Mouse (Mus musculus) liver, embryonic 16.5 days (tissue): ENCODE data around the gene Slc25a22. TPM values are rescaled to one million over a fixed set of nuclear protein-coding genes. Genes with fewer than 3 reads are reported as not detected.

Experiments
- ATAC-seq: fragments of 200-750 bp; cut with Nextera tagmentation; 2 replicates; pipeline ENCODE4 v1.8.0; 2017; ENCODE audit warnings: low read depth, mild to moderate bottlenecking, moderate number of reproducible peaks, moderate library complexity
- H3K27ac ChIP-seq: fragments of 300-500 bp; sonication (generic); 2 replicates; pipeline ENCODE4 v1.5.1; 2014; ENCODE audit warnings: mild to moderate bottlenecking, low read length
- H3K27me3 ChIP-seq: fragments of 300-500 bp; sonication (generic); 2 replicates; pipeline ENCODE4 v1.6.1; 2014; ENCODE audit warnings: low read depth, low read length, mixed read lengths; ENCODE audit not compliant: control insufficient read depth, insufficient read depth
- H3K36me3 ChIP-seq: fragments of 300-500 bp; sonication (generic); 2 replicates; pipeline ENCODE4 v1.6.1; 2014; ENCODE audit warnings: mild to moderate bottlenecking; ENCODE audit not compliant: control insufficient read depth, insufficient read depth
- H3K4me1 ChIP-seq: fragments of 300-500 bp; sonication (generic); 2 replicates; pipeline ENCODE4 v1.6.1; 2014; ENCODE audit warnings: low read depth, low read length, mixed read lengths; ENCODE audit not compliant: control insufficient read depth
- H3K4me2 ChIP-seq: fragments of 300-500 bp; sonication (generic); 2 replicates; pipeline ENCODE4 v1.6.1; 2014; ENCODE audit warnings: low read depth, low read length, mixed read lengths
- H3K4me3 ChIP-seq: fragments of 300-500 bp; sonication (generic); 2 replicates; pipeline ENCODE4 v1.5.1; 2014; ENCODE audit warnings: low read depth, mild to moderate bottlenecking, low read length
- H3K9ac ChIP-seq: fragments of 300-500 bp; sonication (generic); 2 replicates; pipeline ENCODE4 v1.6.1; 2014; ENCODE audit warnings: low read depth, low read length
- H3K9me3 ChIP-seq: fragments of 300-500 bp; sonication (generic); replicated peaks from 2 replicates; pipeline ENCODE4 v1.6.1; 2016; ENCODE audit warnings: low read length; ENCODE audit not compliant: control insufficient read depth
- WGBS: fragments of 180-500 bp; shearing (Covaris S2); extraction: QIAGEN DNeasy Blood & Tissue Kit; methylation state at CpG from one replicate; pipeline ENCODE4 v1.1.7; 2014; ENCODE audit not compliant: insufficient replicate concordance; 5-methylcytosine and 5-hydroxymethylcytosine counted together
- polyA plus RNA-seq: library from polyadenylated mRNA; unstranded; fragments of >200 nt; fragmentation: Nextera tagmentation; extraction: Ambion mirVana; gene quantifications from 2 replicates; pipeline ENCODE4 v1.2.1, GENCODE M21; 2015

Gene Slc25a22
- polyA plus RNA-seq, 1 experiment from 2014 or later, result 20.7 TPM

DNA sequence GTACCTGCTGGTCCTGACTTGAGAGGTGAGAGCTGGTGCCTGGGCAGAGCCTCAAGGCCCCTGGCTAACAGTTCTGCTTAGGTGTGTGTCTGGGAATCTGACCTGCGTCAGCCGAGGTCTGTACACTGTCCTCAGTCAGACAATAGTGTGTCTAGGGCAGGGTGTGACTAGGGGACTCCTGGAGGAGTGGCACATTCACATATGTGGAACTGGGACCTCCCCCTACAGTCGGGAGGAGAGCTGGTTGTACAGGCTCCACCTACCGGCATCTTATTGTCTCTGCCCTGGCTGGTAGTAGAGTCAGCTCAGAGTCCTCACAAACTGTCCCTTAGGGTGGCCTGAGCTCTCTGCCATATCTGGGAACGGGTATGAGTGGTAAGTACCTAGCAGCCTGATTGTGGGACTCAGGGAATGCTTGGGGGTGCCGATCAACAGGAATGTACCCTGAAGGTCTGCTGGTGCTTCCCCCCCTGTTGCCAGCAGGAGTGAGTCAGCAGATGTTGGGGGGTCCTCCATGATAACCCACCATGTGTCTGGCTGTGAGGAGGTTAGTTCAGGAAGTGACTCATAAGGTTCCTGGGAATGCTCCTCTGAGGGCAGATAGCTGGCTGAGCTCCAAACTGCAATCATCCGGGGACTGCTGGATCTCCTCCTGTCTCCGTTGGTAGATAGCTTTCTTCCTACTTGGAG, 31.0 kb upstream of the Slc25a22 start:
- 5% methylated on average over 8 of the region's 8 CpGs for WGBS
- ATAC-seq, result peak; percentile 47
- H3K36me3 ChIP-seq, result peaks cover 12% of the 10 kb centered on the region
- H3K4me1 ChIP-seq, result peaks cover 42% of the 10 kb centered on the region
- no peaks in the 10 kb centered on the region for H3K9me3 ChIP-seq
- peak overlapping the region; percentile 75 for H3K4me3 ChIP-seq
- peak overlapping the region; percentile 97 for H3K4me2 ChIP-seq
- peak overlapping the region; percentile 75 for H3K27ac ChIP-seq
- H3K27me3 ChIP-seq, result peaks cover 31% of the 10 kb centered on the region
- peak overlapping the region; percentile 85 for H3K9ac ChIP-seq

DNA sequence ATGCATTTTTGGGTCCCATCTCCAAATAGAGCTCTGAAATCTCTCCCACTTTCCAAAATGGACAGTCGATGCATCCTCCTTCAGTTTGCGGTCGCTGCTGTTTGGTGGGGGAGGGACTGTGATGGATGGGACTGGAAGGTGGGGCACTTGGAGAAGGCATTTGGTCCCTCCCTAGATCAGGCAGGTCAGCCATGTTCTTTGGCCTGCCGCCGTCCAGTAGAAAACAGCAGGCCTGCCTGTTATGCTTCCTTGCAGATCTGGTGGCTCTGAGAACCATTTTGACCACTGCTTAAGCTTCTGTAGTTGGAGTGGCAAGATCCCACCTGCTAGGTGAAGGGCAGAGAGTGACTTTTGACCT, 30.5 kb upstream of the Slc25a22 start:
- H3K36me3 ChIP-seq, result peaks cover 12% of the 10 kb centered on the region
- peak overlapping the region; percentile 75 for H3K4me3 ChIP-seq
- H3K4me2 ChIP-seq, result peak overlapping the region; percentile 97
- H3K27ac ChIP-seq, result peak overlapping the region; percentile 75
- H3K4me1 ChIP-seq, result peaks cover 37% of the 10 kb centered on the region
- H3K27me3 ChIP-seq, result peaks cover 36% of the 10 kb centered on the region
- H3K9ac ChIP-seq, result peak overlapping the region; percentile 85
- ATAC-seq, result no peak
- WGBS, result 26% methylated on average over 5 of the region's 5 CpGs
- H3K9me3 ChIP-seq, result no peaks in the 10 kb centered on the region

DNA sequence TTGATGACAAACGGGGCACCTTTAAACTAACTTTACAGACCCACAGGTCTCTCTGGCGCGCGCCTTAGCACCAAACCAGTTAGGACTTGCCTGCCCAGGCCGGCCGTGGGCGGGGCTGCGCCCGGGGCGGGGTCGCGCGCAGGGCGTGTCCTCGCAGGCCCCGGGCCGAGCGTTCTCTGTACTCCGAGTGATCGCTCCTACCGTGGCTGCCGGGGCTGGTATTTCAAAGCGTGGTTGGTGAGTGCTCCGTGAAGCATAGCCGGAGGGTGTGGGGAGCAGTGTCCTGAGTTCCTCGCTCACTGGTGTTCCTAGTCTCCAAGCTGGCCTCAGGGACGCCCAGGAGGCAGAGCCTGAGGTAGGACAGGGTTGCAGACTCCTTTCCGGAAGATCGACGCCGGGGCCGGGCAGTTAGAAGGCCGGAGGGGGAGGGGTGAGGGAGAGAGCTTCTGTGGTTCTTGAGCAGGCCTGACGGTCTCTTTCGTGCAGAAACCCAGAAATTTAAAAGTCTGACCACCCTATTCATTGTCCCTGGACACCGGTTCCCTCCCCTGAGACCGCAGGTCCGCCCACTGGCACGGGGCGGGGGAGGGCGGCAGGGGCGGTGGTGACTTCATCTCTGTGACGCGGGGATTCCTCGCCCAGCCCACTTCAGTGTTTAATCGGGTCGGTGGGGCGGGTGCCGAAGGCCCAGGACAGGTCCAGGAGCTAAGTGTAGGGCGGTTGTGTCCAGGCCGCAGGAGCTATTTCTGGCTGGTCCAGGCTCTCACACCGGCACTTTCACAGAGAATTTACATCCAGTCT, 29.7 kb upstream of the Slc25a22 start, which contains the start of gene Cd151:
Cd151 (plus strand) TSS at position 163 of the 801 bp plus-strand sequence.
- Histone ChIP-seq H3K4me1 (peaks cover 37% of the 10 kb centered on the region), H3K9me3 (no peaks in the 10 kb centered on the region), H3K4me3 (peak within 1 kb of the TSS; percentile 75), H3K9ac (peak within 1 kb of the TSS; percentile 85), H3K36me3 (peaks cover 9% of the 10 kb centered on the region), H3K4me2 (peak within 1 kb of the TSS; percentile 97), H3K27me3 (peaks cover 43% of the 10 kb centered on the region), H3K27ac (peak within 1 kb of the TSS; percentile 75)
- peak; percentile 89 for ATAC-seq
- WGBS, result under 1% methylated on average over 52 of the region's 52 CpGs

DNA sequence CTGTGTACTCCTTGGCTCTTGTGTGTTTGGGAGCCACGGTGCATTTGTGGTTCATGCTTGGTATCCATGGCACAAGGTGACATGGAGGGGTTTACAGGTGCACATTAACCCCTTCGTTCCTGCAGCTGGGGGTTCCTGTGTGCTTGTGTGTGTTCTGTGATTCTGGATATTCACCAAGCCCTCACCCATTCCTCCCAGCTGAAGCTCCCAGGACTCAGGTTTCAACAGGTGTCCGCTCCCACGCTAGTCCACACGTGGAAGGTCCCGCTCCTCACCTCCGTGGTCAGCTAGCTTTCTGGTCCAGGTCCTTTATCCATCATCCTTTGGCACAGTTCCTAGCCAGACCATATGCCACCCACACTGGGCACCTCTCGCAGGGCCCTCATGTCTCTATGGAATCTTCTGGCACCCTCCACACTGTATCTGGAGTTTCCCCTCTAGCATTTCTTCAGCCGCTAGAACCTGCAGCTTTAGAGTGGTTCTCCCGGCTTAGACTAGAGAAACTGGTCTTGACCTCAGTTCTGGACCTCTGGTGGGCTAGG, 29.0 kb upstream of the Slc25a22 start:
- Histone ChIP-seq H3K4me3 (peak overlapping the region; percentile 75), H3K4me2 (peak overlapping the region; percentile 97), H3K27ac (0 out of 2 replicates have a peak overlapping the region, but pooled peaks have one; percentile 45), H3K9me3 (no peaks in the 10 kb centered on the region), H3K4me1 (peaks cover 37% of the 10 kb centered on the region), H3K36me3 (peaks cover 9% of the 10 kb centered on the region), H3K9ac (peak overlapping the region; percentile 85), H3K27me3 (peaks cover 51% of the 10 kb centered on the region)
- 57% methylated on average over 10 of the region's 10 CpGs for WGBS
- no peak for ATAC-seq

DNA sequence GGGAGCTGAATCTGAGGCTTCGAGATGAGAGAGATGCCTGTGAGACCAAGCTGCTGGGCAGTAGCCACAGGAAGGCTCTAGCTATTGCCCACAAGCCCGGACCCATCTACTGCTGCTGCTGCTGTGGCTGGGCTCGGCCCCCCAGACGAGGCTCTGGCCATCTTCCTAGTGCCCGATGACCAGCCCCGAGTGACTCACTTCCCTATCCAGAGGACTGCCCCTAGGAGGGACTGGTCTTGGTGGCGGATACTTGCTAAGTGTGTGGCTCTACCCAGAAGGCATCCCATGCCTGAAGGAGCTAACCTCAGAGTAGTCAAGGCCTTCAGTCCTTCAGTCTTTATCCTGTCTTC, 28.3 kb upstream of the Slc25a22 start:
- Histone ChIP-seq H3K27me3 (peaks cover 57% of the 10 kb centered on the region), H3K4me1 (peaks cover 37% of the 10 kb centered on the region), H3K27ac (no peak overlapping the region), H3K36me3 (peaks cover 7% of the 10 kb centered on the region), H3K4me3 (no peak overlapping the region), H3K9me3 (no peaks in the 10 kb centered on the region), H3K9ac (no peak overlapping the region), H3K4me2 (no peak overlapping the region)
- no peak for ATAC-seq
- WGBS, result 57% methylated on average over 7 of the region's 7 CpGs

DNA sequence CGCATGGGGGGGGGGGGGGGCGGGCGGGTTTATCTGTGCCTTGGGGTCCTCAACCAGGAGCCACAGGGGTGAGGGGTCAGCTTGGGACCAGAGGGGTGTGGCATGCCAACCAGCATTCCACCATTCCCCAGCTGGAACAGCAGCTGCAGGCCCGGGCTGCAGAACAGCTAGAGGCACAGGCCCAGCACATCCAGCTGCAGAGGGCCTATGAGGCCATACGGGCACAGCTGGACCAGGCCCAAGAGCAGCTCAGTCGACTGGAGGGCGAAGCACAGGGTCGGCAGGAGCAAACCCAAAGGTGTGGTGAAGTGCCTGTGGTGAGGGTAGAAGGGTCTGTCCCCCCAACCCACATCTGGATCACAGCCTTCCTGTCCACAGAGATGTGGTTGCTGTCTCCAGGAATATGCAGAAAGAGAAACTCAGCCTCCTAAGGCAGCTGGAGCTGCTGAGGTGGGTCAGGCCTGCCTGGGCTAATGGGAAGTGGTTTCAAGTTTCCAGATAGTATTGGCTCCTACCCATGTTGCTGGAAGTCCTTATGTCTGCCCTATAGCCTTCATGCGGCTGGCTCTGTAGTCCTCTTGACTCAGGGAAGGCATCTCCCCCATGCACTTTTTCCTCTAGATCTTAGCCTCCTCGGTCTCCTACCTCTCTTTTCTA, 27.8 kb upstream of the Slc25a22 start:
- Histone ChIP-seq H3K27me3 (peaks cover 62% of the 10 kb centered on the region), H3K27ac (no peak overlapping the region), H3K9me3 (no peaks in the 10 kb centered on the region), H3K9ac (no peak overlapping the region), H3K36me3 (peaks cover 5% of the 10 kb centered on the region), H3K4me2 (no peak overlapping the region), H3K4me1 (peaks cover 37% of the 10 kb centered on the region), H3K4me3 (no peak overlapping the region)
- WGBS, result 50% methylated on average over 10 of the region's 10 CpGs
- ATAC-seq, result no peak

DNA sequence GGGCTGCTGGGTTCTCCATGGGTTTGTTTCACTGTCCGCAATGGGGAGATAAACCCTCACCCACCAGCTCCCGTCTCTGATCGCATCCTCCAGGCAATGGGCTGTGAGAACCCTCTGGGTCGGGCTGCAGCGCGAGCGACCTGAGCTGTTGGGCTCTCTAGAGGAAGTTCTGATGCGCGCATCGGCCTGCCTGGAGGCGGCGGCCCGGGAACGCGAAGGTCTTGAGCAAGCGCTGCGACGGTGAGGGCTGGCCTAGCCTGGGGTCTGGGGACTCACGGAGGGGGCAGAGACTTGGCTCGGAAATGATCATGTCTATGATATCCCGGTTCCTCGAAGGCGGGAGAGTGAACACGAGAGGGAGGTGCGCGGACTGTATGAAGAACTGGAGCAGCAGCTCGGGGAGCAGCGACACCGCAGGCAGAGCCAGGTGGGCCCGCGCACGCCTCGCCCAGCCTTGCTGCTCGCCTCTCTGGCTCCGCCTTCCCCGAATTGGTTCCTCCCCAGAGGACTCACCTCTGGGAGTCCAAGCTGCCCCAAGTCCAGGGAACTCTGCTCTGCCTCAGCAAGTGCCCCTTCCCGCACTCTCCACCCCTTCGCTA, 27.0 kb upstream of the Slc25a22 start:
- Histone ChIP-seq H3K27me3 (peaks cover 66% of the 10 kb centered on the region), H3K4me2 (peak overlapping the region; percentile 4; the same call in 1 of the 2 replicates), H3K4me3 (peak overlapping the region; percentile 19; the same call in 1 of the 2 replicates), H3K4me1 (peaks cover 37% of the 10 kb centered on the region), H3K9ac (peak overlapping the region; percentile 11; the same call in 1 of the 2 replicates), H3K9me3 (no peaks in the 10 kb centered on the region), H3K36me3 (no peaks in the 10 kb centered on the region), H3K27ac (no peak overlapping the region)
- no peak for ATAC-seq
- 10% methylated on average over 38 of the region's 38 CpGs for WGBS

DNA sequence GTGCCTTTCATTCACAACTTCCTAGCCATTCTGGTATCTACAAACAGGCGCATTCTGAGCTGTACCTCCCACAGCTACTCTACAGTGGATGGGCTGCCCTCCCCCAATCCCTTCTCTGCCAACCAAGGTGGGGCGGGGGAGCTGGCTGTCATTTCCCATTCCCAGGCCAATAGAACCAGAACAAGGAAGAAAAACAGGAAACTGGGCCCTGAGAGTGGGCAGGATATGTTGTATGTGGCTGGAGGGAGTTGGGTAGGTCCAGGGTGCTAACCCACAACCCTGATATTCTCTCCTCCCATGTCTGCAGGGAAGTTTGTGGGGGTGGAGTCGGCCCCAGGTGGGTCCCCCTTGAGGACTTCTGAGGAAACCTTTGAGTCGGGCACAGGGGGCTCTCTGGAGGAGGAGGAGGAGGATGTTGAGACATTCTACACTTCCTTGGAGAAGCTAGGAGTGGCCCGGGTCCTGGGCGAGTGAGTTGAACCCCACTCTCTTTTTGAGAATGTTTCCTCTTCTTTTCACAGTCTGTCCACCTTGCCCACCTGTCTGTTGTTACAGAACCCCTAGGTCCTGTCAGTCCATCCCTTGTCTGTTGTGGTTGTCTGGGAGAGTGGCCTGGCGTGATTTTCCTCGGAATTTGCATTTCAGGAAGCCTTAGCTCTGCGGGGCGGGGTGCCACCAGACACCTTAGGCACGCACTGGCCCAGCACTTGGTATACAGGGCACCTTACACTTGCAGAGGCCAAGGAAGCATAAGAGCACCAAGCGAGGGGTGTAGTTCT, 26.3 kb upstream of the Slc25a22 start:
- H3K9me3 ChIP-seq, result no peaks in the 10 kb centered on the region
- peaks cover 71% of the 10 kb centered on the region for H3K27me3 ChIP-seq
- H3K27ac ChIP-seq, result no peak overlapping the region
- WGBS, result 23% methylated on average over 12 of the region's 12 CpGs
- H3K4me3 ChIP-seq, result peak overlapping the region; percentile 19; the same call in 1 of the 2 replicates
- H3K9ac ChIP-seq, result no peak overlapping the region
- H3K36me3 ChIP-seq, result no peaks in the 10 kb centered on the region
- H3K4me1 ChIP-seq, result peaks cover 32% of the 10 kb centered on the region
- peak overlapping the region; percentile 4; the same call in 1 of the 2 replicates for H3K4me2 ChIP-seq
- no peak for ATAC-seq
